Mouse (Mus musculus) gastrocnemius, postnatal 36 days (tissue): Measurements from ENCODE around the gene Tmc8. TPM values are rescaled to one million over a fixed set of nuclear protein-coding genes. Genes with fewer than 3 reads are reported as not detected.

Source experiments
- total RNA-seq, 2 experiments: library from RNA; stranded (reverse); gene quantifications; 2 replicates each; pipeline ENCODE4 v1.2.3; 2021

The Tmc8 gene
- total RNA-seq, 2 experiments from 2014 or later = 1.2 to 1.7 TPM

Other genes with a start within 250 kb of the Tmc8 start
- 10 to 100 TPM; 15.0 to 19.6 TPM for gene Tnrc6c, start 127.8 kb upstream of the Tmc8 start, total RNA-seq
- 1 to 10 TPM; 5.8 to 5.9 TPM for gene Tmc6, start 122 bp downstream of the Tmc8 start, total RNA-seq
- gene 6030468B19Rik, start 15.6 kb downstream of the Tmc8 start, total RNA-seq = not detected
- gene Gm20708, start 27.6 kb downstream of the Tmc8 start, total RNA-seq = under 1 TPM; 0.57 to 0.89 TPM
- gene Syngr2, start 27.6 kb downstream of the Tmc8 start, total RNA-seq = 100 to 1,000 TPM; 155 to 161 TPM
- 1 to 10 TPM; 2.7 to 3.0 TPM for gene Afmid, start 43.8 kb downstream of the Tmc8 start, total RNA-seq
- 1 to 10 TPM; 4.5 TPM for gene Tk1, start 44.0 kb downstream of the Tmc8 start, total RNA-seq
- gene Birc5, start 67.2 kb downstream of the Tmc8 start, total RNA-seq = under 1 TPM; 0.74 to 0.84 TPM
- gene Tmem235, start 78.7 kb downstream of the Tmc8 start, total RNA-seq = not detected
- 1 to 10 TPM; 4.3 to 5.2 TPM for gene Tha1, start 91.4 kb downstream of the Tmc8 start, total RNA-seq
- 1 to 10 TPM; 1.8 to 4.7 TPM for gene Socs3, start 188.0 kb downstream of the Tmc8 start, total RNA-seq
- gene Pgs1, start 204.2 kb downstream of the Tmc8 start, total RNA-seq = 10 to 100 TPM; 17.9 to 18.9 TPM